Mouse (Mus musculus): ENCODE measurements around the gene Gm21874. TPM values are rescaled to one million over a fixed set of nuclear protein-coding genes. Genes with fewer than 3 reads are reported as not detected.
"Not testable (repeated sequence)": the region's sequence is repeated elsewhere in the genome, so short reads cannot be mapped to it uniquely, and the experiment has no call there.

Gm21874 gene
- not detected in 2 replicates for polyA plus RNA-seq (2014; fragmentation: Nextera tagmentation; extraction: Ambion mirVana)

DNA sequence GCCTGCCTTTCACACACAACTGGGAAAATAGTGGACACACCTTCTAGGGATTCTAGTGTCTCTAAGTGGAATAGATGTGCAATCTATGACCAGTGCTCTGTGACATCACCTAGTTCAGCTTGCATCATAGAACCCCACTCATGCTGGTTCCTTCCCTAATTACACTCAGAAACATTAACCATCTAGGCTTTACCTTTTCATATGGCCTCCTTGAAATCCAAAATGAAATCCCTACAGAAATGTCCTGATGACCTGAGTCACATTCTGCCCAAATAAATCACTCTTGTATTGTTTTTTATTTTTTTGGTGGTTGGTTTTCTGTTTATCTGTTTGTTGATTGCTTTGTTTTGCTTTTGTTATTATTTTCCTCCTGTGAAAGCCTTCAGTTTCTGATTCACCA lies at the start of gene Gm21874:
Gene Gm21874 (minus strand): TSS at position 101 of the 400 bp plus-strand sequence.
- not testable (repeated sequence) for H3K4me2 ChIP-seq (ENCODE audit: low read depth, low read length); H3K36me3 ChIP-seq (replicated peaks; ENCODE audit: control insufficient read depth, insufficient read depth, low read depth, low read length); ATAC-seq (replicated peaks; ENCODE audit: insufficient number of reproducible peaks, low FRiP score, low TSS enrichment, low read depth); H3K27me3 ChIP-seq (ENCODE audit: control insufficient read depth, insufficient read depth, low read length); H3K9me3 ChIP-seq (replicated peaks; ENCODE audit: control insufficient read depth, low read length); H3K9ac ChIP-seq (replicated peaks; ENCODE audit: low read length); H3K4me3 ChIP-seq (ENCODE audit: low read depth, low read length); H3K4me1 ChIP-seq (ENCODE audit: control insufficient read depth, insufficient read depth, low read length); DNase-seq (ENCODE audit: low spot score); H3K27ac ChIP-seq (replicated peaks; ENCODE audit: low read depth, low read length)

Other genes with a start within 250 kb of the Gm21874 start
- gene Gm21721, start 214.0 kb downstream of the Gm21874 start, polyA plus RNA-seq (2014; fragmentation: Nextera tagmentation; extraction: Ambion mirVana), result not detected in 2 replicates
- not detected in 2 replicates for gene Gm21812, start 69.0 kb downstream of the Gm21874 start, polyA plus RNA-seq (2014; fragmentation: Nextera tagmentation; extraction: Ambion mirVana)

All from embryonic facial prominence, embryonic 11.5 days (tissue).